Comparison of ENCODE assay signal across 8 mouse cellular contexts in the genomic region with DNA sequence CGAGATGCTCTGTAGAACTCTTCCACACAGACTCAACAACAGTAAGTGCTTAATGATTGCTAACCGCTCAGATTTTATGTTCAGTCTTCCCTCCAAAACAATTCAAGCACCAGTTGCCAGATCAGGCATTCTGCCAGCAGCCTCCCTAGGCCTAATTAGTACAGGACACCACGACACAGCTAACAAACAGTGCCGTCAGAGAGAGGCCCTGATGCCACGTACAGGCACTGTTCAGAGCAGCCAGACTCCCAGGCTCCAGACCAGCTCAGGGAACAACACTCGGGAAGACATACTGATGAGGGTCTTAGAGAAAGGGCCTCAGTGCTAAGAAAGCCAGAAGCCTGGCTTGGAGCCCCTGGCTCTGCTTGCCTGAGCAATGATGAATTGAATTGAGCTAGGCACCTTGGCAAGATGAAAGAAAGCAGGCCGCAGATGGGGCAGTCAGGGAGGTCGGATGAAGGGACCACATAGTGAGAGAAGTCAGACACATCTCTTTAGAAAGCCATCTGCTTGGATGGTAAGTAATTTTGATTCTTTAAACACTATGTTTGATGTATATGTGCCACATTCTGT. TPM values are rescaled to one million over a fixed set of nuclear protein-coding genes. Genes with fewer than 3 reads are reported as not detected.
DNase-seq lines count a peak whose midpoint lies in the region; ATAC-seq and TF ChIP-seq lines count a peak whose summit lies in the region.

No protein-coding gene starts in this region.

- DNase-seq in stomach, postnatal 0 days (ENCODE audit: low spot score), result no peak
- DNase-seq in left cerebral cortex, adult 11 months (ENCODE audit: low spot score), result peak; percentile 29
- peak; percentile 46 for DNase-seq in right cerebral cortex, postnatal 25 days
- no peak for DNase-seq in T-cell, adult 2 months (ENCODE audit: low spot score)
- DNase-seq in gastrocnemius, postnatal 14 days, result no peak

- no peak for TF ChIP-seq CTCF in stomach, postnatal 0 days (IDR thresholded peaks at IDR 0.05; ENCODE audit: low read depth)

- no peaks in the 10 kb centered on the region for H3K36me3 ChIP-seq in stomach, embryonic 16.5 days (ENCODE audit: control insufficient read depth, insufficient read depth, low read length)
- H3K36me3 ChIP-seq in stomach, postnatal 0 days (ENCODE audit: control insufficient read depth, insufficient read depth, low read length), result no peaks in the 10 kb centered on the region
- H3K36me3 ChIP-seq in forebrain, embryonic 15.5 days, result no peaks in the 10 kb centered on the region

- H3K9me3 ChIP-seq in stomach, embryonic 16.5 days (replicated peaks; ENCODE audit: control insufficient read depth, low read length), result no peaks in the 10 kb centered on the region
- H3K9me3 ChIP-seq in stomach, postnatal 0 days (ENCODE audit: control insufficient read depth, low read length), result no peaks in the 10 kb centered on the region
- no peaks in the 10 kb centered on the region for H3K9me3 ChIP-seq in forebrain, embryonic 15.5 days

- ATAC-seq in stomach, embryonic 16.5 days (ENCODE audit: insufficient read depth, low FRiP score), result peak; percentile 68; the same call in 1 of the 2 replicates
- no peak for ATAC-seq in stomach, postnatal 0 days (ENCODE audit: low FRiP score, low TSS enrichment)
- ATAC-seq in forebrain, embryonic 15.5 days (replicated peaks), result peak; percentile 98
- ATAC-seq in granulocyte monocyte progenitor cell, adult 5-6 weeks (replicated peaks; ENCODE audit: poor library complexity, severe bottlenecking), result no peak

- H3K4me1 ChIP-seq in stomach, embryonic 16.5 days (ENCODE audit: control insufficient read depth, insufficient read depth, low read length), result no peaks in the 10 kb centered on the region
- H3K4me1 ChIP-seq in stomach, postnatal 0 days (replicated peaks; ENCODE audit: control insufficient read depth, insufficient read depth), result no peaks in the 10 kb centered on the region
- H3K4me1 ChIP-seq in forebrain, embryonic 15.5 days, result peaks cover 15% of the 10 kb centered on the region

- intact Hi-C loops in gastrocnemius, postnatal 14 days (cut with DNase I; ENCODE audit: low total_unique reads), result no loop called here

- no peak for TF ChIP-seq EP300 in stomach, postnatal 0 days (optimal IDR thresholded peaks at IDR 0.05)

- H3K27me3 ChIP-seq in stomach, embryonic 16.5 days (ENCODE audit: control insufficient read depth, insufficient read depth, low read length), result no peaks in the 10 kb centered on the region
- H3K27me3 ChIP-seq in stomach, postnatal 0 days (ENCODE audit: control insufficient read depth, insufficient read depth, low read length), result no peaks in the 10 kb centered on the region
- H3K27me3 ChIP-seq in forebrain, embryonic 15.5 days, result no peaks in the 10 kb centered on the region

- WGBS in stomach, embryonic 16.5 days, result 48% methylated on average over 8 of the region's 8 CpGs
- WGBS in stomach, postnatal 0 days, result 46% methylated on average over 8 of the region's 8 CpGs
- WGBS in forebrain, embryonic 15.5 days, result 12% methylated on average over 8 of the region's 8 CpGs

- no peak overlapping the region for H3K9ac ChIP-seq in stomach, embryonic 16.5 days (ENCODE audit: low read length)
- no peak overlapping the region for H3K9ac ChIP-seq in stomach, postnatal 0 days (ENCODE audit: low read length)
- no peak overlapping the region for H3K9ac ChIP-seq in forebrain, embryonic 15.5 days (replicated peaks)

- no peak overlapping the region for H3K4me2 ChIP-seq in stomach, embryonic 16.5 days (ENCODE audit: low read depth, low read length)
- H3K4me2 ChIP-seq in stomach, postnatal 0 days (replicated peaks; ENCODE audit: low read depth), result no peak overlapping the region
- H3K4me2 ChIP-seq in forebrain, embryonic 15.5 days (replicated peaks), result no peak overlapping the region

- H3K4me3 ChIP-seq in stomach, embryonic 16.5 days (replicated peaks; ENCODE audit: low read length), result no peak overlapping the region
- H3K4me3 ChIP-seq in stomach, postnatal 0 days (ENCODE audit: low read depth, low read length), result no peak overlapping the region
- H3K4me3 ChIP-seq in forebrain, embryonic 15.5 days, result no peak overlapping the region

- no peak overlapping the region for H3K27ac ChIP-seq in stomach, embryonic 16.5 days (ENCODE audit: low read length)
- H3K27ac ChIP-seq in stomach, postnatal 0 days (replicated peaks), result no peak overlapping the region
- peak overlapping the region; percentile 48 for H3K27ac ChIP-seq in forebrain, embryonic 15.5 days (replicated peaks)

RNA-seq across cellular contexts. Expression of a gene that starts 22.5 kb away (rescaled TPM):
- 2.1 and 2.3 TPM in 2 replicates for polyA plus RNA-seq in stomach, embryonic 16.5 days (2015; fragmentation: Nextera tagmentation; extraction: Ambion mirVana)
- polyA plus RNA-seq in stomach, postnatal 0 days (2015; fragmentation: Nextera tagmentation; extraction: Ambion mirVana), result 0.73 and 1.1 TPM in 2 replicates
- 5.4 and 6.5 TPM in 2 replicates for polyA plus RNA-seq in forebrain, embryonic 15.5 days (2015; fragmentation: Nextera tagmentation; extraction: Ambion mirVana)
- total RNA-seq in gastrocnemius, postnatal 14 days (2021), result under 1 TPM; 0.11 to 0.31 TPM
- total RNA-seq in granulocyte monocyte progenitor cell, adult 5-6 weeks (2014; fragmentation: Nextera tagmentation), result not detected in 2 replicates
- not detected in 2 replicates for total RNA-seq in granulocyte monocyte progenitor cell, adult 5-6 weeks (2017)

RNA-seq across cellular contexts. Expression of a gene that starts 42.2 kb away (rescaled TPM):
- polyA plus RNA-seq in stomach, embryonic 16.5 days (2015; fragmentation: Nextera tagmentation; extraction: Ambion mirVana), result 28.8 and 32.8 TPM in 2 replicates
- polyA plus RNA-seq in stomach, postnatal 0 days (2015; fragmentation: Nextera tagmentation; extraction: Ambion mirVana), result 46.5 and 49.5 TPM in 2 replicates
- 17.4 and 18.5 TPM in 2 replicates for polyA plus RNA-seq in forebrain, embryonic 15.5 days (2015; fragmentation: Nextera tagmentation; extraction: Ambion mirVana)
- total RNA-seq in gastrocnemius, postnatal 14 days (2021), result 10 to 100 TPM; 27.1 to 29.7 TPM
- total RNA-seq in granulocyte monocyte progenitor cell, adult 5-6 weeks (2014; fragmentation: Nextera tagmentation), result 34.6 and 38.5 TPM in 2 replicates
- 40.6 and 43.5 TPM in 2 replicates for total RNA-seq in granulocyte monocyte progenitor cell, adult 5-6 weeks (2017)

Comparison
In these comparisons a context has a peak if more than half of its experiments do, and no peak if none do; other contexts are left out.
1. ATAC-seq: peak in stomach, embryonic 16.5 days (single experiment) and forebrain, embryonic 15.5 days (single experiment); none in stomach, postnatal 0 days (single experiment) and granulocyte monocyte progenitor cell, adult 5-6 weeks (single experiment).
2. DNase-seq: peak in left cerebral cortex, adult 11 months (single experiment) and right cerebral cortex, postnatal 25 days (single experiment); none in stomach, postnatal 0 days (single experiment), T-cell, adult 2 months (single experiment) and gastrocnemius, postnatal 14 days (single experiment).